Mouse (Mus musculus): ENCODE results near the gene Txnl4b. TPM values are rescaled to one million over a fixed set of nuclear protein-coding genes. Genes with fewer than 3 reads are reported as not detected.

The Txnl4b gene
- polyA plus RNA-seq, 2 experiments from 2014 or later, result 23.6 to 32.9 TPM

- ATAC-seq, result no peak
These were observed 41.0 kb downstream of the Txnl4b start for GRCm38 (mm10) chr8:109606725-109607124.

GRCm38 (mm10) chr8:109607650-109608049 is 42.0 kb downstream of the Txnl4b start:
- ATAC-seq, result no peak

- peak; percentile 96 for ATAC-seq
These were observed 42.8 kb downstream of the Txnl4b start, which contains the start of gene Dhodh for GRCm38 (mm10) chr8:109608271-109609152. Gene Dhodh, minus strand, starts transcription at chr8:109608673.

DNA sequence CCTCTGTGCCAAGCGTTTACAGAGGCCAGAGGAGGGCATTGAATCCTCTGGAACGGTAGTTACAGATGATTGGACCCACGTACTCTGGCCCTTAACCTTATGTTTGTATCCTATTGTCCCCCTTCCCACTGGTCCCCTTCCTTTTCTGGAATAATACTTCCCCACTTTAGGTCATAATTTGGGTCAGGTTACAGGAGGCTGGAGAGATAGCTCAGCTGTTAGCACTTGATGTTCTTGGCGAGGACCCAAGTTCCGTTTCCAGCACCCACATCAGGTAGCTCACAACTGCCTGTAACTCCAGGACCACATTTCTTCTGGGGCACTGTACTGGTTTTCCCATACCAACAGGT is 43.4 kb downstream of the Txnl4b start:
- ATAC-seq, result no peak

DNA sequence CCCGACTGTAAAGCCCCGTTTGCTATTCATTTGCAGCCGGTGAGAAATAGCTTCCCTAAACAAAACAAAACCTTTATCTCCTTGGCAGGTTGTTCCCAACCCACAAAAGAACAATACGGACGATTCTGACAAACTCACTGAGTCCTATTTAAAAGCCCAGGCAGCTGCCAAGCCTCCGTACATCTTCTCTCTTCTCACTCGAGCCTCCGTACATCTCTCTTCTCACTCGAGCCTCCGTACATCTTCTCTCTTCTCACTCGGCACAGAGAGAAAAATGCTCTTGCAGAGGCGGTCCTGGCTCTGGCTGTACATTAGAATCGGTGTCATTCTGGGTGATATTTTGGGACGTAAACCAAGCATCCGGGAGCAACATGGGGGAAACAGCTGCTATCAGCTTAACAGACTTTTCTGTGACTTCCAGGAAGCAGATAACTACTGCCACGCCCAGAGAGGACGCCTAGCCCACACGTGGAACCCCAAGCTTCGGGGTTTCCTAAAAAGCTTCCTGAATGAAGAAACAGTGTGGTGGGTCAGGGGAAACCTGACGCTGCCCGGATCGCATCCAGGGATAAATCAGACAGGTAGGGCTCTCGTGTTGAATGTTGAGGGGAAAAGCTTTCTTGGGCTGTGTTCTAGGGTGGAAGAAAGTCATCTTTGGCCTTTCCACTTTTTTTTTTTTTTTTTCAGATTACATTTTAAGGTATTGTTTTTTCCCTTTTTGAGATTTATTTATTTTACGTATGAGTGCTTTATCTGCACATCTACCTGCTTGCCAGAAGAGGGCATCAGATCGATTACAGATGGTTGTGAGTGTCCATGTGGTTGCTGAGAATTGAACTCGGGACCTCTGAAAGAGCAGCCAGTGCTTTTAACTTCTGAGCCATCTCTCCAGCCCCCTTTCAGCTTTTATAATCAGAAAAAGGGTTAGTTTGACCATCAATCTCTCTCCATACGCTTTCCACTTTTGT is 48.8 kb downstream of the Txnl4b start, which contains the start of gene Pkd1l3:
Pkd1l3 (plus strand) TSS at position 275 of the 968 bp plus-strand sequence.
- ATAC-seq, result peak; percentile 85

DNA sequence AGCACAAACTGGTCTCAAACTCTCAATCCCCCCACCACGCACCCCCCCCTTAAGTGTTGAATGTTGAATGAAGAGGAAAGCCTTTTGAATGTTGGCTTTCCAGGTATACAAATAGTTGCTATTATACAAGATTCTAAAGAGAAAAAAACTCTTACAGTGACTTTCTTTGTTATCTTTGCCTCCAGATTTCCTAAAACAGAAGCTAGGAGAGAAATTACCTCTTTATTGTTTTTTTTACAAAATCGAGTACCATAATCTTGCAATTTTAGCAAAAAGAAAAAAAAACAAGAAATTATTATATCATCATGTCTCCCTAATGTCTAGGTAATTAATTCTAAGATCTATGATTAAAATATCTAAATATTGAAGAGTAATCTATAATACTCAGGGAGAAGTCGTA is 49.9 kb downstream of the Txnl4b start:
- no peak for ATAC-seq

Other genes starting within 250 kb of the Txnl4b start
- gene Pmfbp1, start 71.9 kb upstream of the Txnl4b start, polyA plus RNA-seq (2017; shearing (Covaris generic)), result not detected
- gene Dhx38, start within 50 bp of the Txnl4b start, polyA plus RNA-seq (2017; shearing (Covaris generic)), result 10 to 100 TPM; 11.7 to 26.7 TPM
- not detected for gene Hp, start 13.3 kb downstream of the Txnl4b start, polyA plus RNA-seq (2017; shearing (Covaris generic))
- gene Dhodh, start 42.8 kb downstream of the Txnl4b start, polyA plus RNA-seq (2017; shearing (Covaris generic)), result 10 to 100 TPM; 39.2 to 46.8 TPM
- gene Pkd1l3, start 48.6 kb downstream of the Txnl4b start, polyA plus RNA-seq (2017; shearing (Covaris generic)), result under 1 TPM; 0.74 to 0.79 TPM
- 100 to 1,000 TPM; 139 to 163 TPM for gene Ist1, start 127.4 kb downstream of the Txnl4b start, polyA plus RNA-seq (2017; shearing (Covaris generic))
- gene Zfp821, start 139.7 kb downstream of the Txnl4b start, polyA plus RNA-seq (2017; shearing (Covaris generic)), result 1 to 10 TPM; 3.6 to 7.9 TPM
- gene Atxn1l, start 171.8 kb downstream of the Txnl4b start, polyA plus RNA-seq (2017; shearing (Covaris generic)), result 1 to 10 TPM; 2.3 to 3.8 TPM
- gene Ap1g1, start 212.7 kb downstream of the Txnl4b start, polyA plus RNA-seq (2017; shearing (Covaris generic)), result 10 to 100 TPM; 32.7 to 34.3 TPM